Comparison of ENCODE assay signal across 24 mouse cellular contexts in the genomic region with DNA sequence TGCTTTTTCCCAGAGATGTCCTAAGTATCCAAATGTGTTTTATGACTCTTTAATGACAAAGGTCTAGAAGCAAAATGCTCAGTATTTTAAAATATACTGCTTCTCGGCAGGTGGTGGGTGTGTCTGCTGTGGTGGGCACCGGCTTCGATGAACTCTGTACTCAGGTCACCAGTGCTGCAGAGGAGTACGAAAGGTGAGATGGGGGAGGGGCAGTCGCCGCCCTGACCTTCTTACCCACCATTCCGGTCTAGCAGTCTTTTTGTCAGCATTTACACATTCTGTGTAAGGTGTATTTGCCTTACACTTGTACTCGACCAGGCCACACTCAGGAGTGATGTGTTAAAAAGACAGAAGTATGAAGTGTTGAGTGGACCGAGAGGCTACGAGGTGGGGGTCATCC. TPM values are rescaled to one million over a fixed set of nuclear protein-coding genes. Genes with fewer than 3 reads are reported as not detected.
"Had no signal": no experiment of that assay in that cellular context is flagged by ENCODE, and none has a peak within 500 bp of the region (broad histone marks: within the 10 kb centered on the region; RNA-seq: fewer than 3 reads in every experiment).

No protein-coding gene starts in this region.

- ATAC-seq: intestine, embryonic 16.5 days; liver, embryonic 12.5 days; midbrain, embryonic 13.5 days had no signal

- H3K9ac ChIP-seq: limb, embryonic 13.5 days; liver, embryonic 12.5 days; liver, embryonic 15.5 days; midbrain, embryonic 13.5 days had no signal

- H3K4me2 ChIP-seq: limb, embryonic 13.5 days; liver, embryonic 12.5 days; liver, embryonic 15.5 days; midbrain, embryonic 13.5 days had no signal

- H3K4me1 ChIP-seq: limb, embryonic 10.5 days; limb, embryonic 13.5 days; liver, embryonic 12.5 days; liver, embryonic 15.5 days; megakaryocyte, embryonic 14.5 days; midbrain, embryonic 10.5 days; midbrain, embryonic 13.5 days had no signal

- H3K4me3 ChIP-seq: limb, embryonic 10.5 days; limb, embryonic 13.5 days; liver, embryonic 12.5 days; liver, embryonic 15.5 days; megakaryocyte, embryonic 14.5 days; midbrain, embryonic 10.5 days; midbrain, embryonic 13.5 days had no signal

- DNase-seq: kidney, adult 18-20 months; kidney, adult 9 months; kidney, postnatal 14 days; kidney, postnatal 4 days; liver; lung, adult 2 months; right cerebral cortex, postnatal 4 days; thymus, adult 2 months; thymus, postnatal 14 days; thymus, postnatal 4 days had no signal

- H3K9me3 ChIP-seq: limb, embryonic 10.5 days; limb, embryonic 13.5 days; liver, embryonic 12.5 days; liver, embryonic 15.5 days; megakaryocyte, embryonic 14.5 days; midbrain, embryonic 10.5 days; midbrain, embryonic 13.5 days had no signal

- H3K27ac ChIP-seq: limb, embryonic 10.5 days; limb, embryonic 13.5 days; liver, embryonic 12.5 days; liver, embryonic 15.5 days; midbrain, embryonic 10.5 days; midbrain, embryonic 13.5 days; stomach, postnatal 0 days had no signal

- H3K27me3 ChIP-seq: limb, embryonic 13.5 days; liver, embryonic 12.5 days; liver, embryonic 15.5 days; megakaryocyte, embryonic 14.5 days; midbrain, embryonic 13.5 days had no signal

RNA-seq across cellular contexts. Expression of a gene that starts 19.3 kb away (rescaled TPM):
- total RNA-seq: midbrain, postnatal 0 days had no signal
- polyA plus RNA-seq: intestine, embryonic 16.5 days; kidney, embryonic 16.5 days; limb, embryonic 10.5 days; liver, embryonic 12.5 days; liver, embryonic 15.5 days; lung, adult 2 months; midbrain, embryonic 10.5 days; midbrain, postnatal 0 days; neural tube, embryonic 11.5 days; neural tube, embryonic 14.5 days; stomach, embryonic 14.5 days; stomach, postnatal 0 days had no signal
